Mouse (Mus musculus) MEL (cell line): Measurements from ENCODE around the gene Parp11.

Experiments
- CHD1 ChIP-seq: IDR thresholded peaks from 2 replicates; pipeline ENCODE4 v1.6.1; 2012; ENCODE audit warnings: low read depth, mild to moderate bottlenecking, inconsistent platforms, low read length, improper control_type of control experiment
- CHD2 ChIP-seq: IDR thresholded peaks from 2 replicates; pipeline ENCODE4 v1.6.1; 2011; ENCODE audit warnings: low read length, improper control_type of control experiment
- CTCF ChIP-seq, 3 experiments: IDR thresholded peaks in 2 of 3; conservative IDR thresholded peaks in 1 of 3; 2 replicates each; pipeline ENCODE4 v1.5.1; 2011 to 2012; ENCODE audit warnings: low read length in 3 of 3, low read depth in 2 of 3, mild to moderate bottlenecking in 2 of 3, improper control_type of control experiment in 1 of 3, inconsistent platforms in 1 of 3, mixed read lengths in 1 of 3, moderate library complexity in 1 of 3; ENCODE audit not compliant: control insufficient read depth in 1 of 3, insufficient read depth in 1 of 3, poor library complexity in 1 of 3, severe bottlenecking in 1 of 3
- EP300 ChIP-seq, 2 experiments: IDR thresholded peaks; 2 replicates each; pipeline ENCODE4 v1.6.1; 2011; ENCODE audit warnings: improper control_type of control experiment in 2 of 2, low read length in 2 of 2, low read depth in 1 of 2, mild to moderate bottlenecking in 1 of 2
- GABPA ChIP-seq: IDR thresholded peaks from 2 replicates; pipeline ENCODE4 v1.6.1; 2012; ENCODE audit warnings: low read depth, mild to moderate bottlenecking, inconsistent platforms, low read length, improper control_type of control experiment, moderate library complexity
- POLR2A ChIP-seq, 2 experiments: IDR thresholded peaks; 2 replicates each; pipeline ENCODE4 v1.6.1; 2011 to 2012; ENCODE audit warnings: low read length in 2 of 2, mild to moderate bottlenecking in 2 of 2, control low read depth in 1 of 2, improper control_type of control experiment in 1 of 2, low read depth in 1 of 2, moderate library complexity in 1 of 2; ENCODE audit not compliant: control insufficient read depth in 1 of 2, insufficient read depth in 1 of 2, poor library complexity in 1 of 2
- RAD21 ChIP-seq: IDR thresholded peaks from 2 replicates; pipeline ENCODE4 v1.6.1; 2011; ENCODE audit warnings: mild to moderate bottlenecking, low read depth, low read length, improper control_type of control experiment
- SIN3A ChIP-seq: IDR thresholded peaks from 2 replicates; pipeline ENCODE4 v1.6.1; 2012; ENCODE audit warnings: low read length, improper control_type of control experiment, inconsistent platforms
- TCF12 ChIP-seq: IDR thresholded peaks from 2 replicates; pipeline ENCODE4 v1.6.1; 2014; ENCODE audit warnings: low read depth, mild to moderate bottlenecking, inconsistent platforms, low read length, improper control_type of control experiment, moderate library complexity

DNA sequence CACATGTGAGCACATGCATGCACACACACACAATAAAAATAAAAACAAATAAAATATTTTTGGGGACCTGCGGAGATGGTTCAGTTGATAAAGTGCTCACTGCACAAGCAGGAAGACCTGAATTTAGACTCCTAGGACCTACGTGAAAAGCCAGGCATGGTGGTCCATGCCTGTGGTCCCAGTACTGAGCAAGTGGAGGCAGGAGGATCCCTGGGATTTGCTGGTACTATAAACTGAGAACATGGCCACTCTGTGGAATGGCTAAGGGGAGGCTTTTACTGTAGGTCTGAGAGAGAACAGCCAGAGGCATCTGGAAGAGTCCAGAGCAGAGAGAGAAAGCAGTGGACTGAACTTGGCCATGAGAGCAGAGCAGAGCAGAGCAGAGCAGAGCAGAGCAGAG lies 48.6 kb downstream of the Parp11 start:
- TF ChIP-seq TCF12 = no peak
- TF ChIP-seq CTCF (IDR thresholded peaks at IDR 0.05 in 2 of 3, conservative IDR thresholded peaks at IDR 0.05 in 1 of 3; ENCODE audit: control insufficient read depth in 1 of 3, insufficient read depth in 1 of 3, low read depth in 2 of 3, low read length in 3 of 3, poor library complexity in 1 of 3, severe bottlenecking in 1 of 3) = no peak
- no peak for TF ChIP-seq POLR2A (IDR thresholded peaks at IDR 0.05; ENCODE audit: control insufficient read depth in 1 of 2, insufficient read depth in 1 of 2, low read depth in 1 of 2, low read length in 2 of 2, poor library complexity in 1 of 2)
- no peak for TF ChIP-seq EP300 (IDR thresholded peaks at IDR 0.05; ENCODE audit: low read depth in 1 of 2, low read length in 2 of 2)
- TF ChIP-seq SIN3A = no peak
- no peak for TF ChIP-seq RAD21
- no peak for TF ChIP-seq CHD1
- no peak for TF ChIP-seq CHD2
- no peak for TF ChIP-seq GABPA
